Mouse (Mus musculus) embryonic stem cell, embryonic (primary cell): ENCODE measurements around the gene Nemp1.

Source experiments
- CTCF ChIA-PET, 4 experiments: fragments of 300-600 bp in 2 of 4; fragments of 350-600 bp in 2 of 4; sonication (Branson Sonifier 250); formaldehyde crosslinking; loops; one replicate each; lab custom pipeline; 2022; ENCODE audit warnings: inconsistent platforms in 2 of 4; lab: Charles Lee
- POLR2A ChIA-PET, 4 experiments: fragments of 300-600 bp in 2 of 4; fragments of 350-600 bp in 2 of 4; sonication (Branson Sonifier 250); formaldehyde crosslinking; loops; one replicate each; lab custom pipeline; 2022; ENCODE audit warnings: antibody characterized with exemption in 4 of 4, inconsistent platforms in 1 of 4; lab: Charles Lee

The Nemp1 gene

DNA sequence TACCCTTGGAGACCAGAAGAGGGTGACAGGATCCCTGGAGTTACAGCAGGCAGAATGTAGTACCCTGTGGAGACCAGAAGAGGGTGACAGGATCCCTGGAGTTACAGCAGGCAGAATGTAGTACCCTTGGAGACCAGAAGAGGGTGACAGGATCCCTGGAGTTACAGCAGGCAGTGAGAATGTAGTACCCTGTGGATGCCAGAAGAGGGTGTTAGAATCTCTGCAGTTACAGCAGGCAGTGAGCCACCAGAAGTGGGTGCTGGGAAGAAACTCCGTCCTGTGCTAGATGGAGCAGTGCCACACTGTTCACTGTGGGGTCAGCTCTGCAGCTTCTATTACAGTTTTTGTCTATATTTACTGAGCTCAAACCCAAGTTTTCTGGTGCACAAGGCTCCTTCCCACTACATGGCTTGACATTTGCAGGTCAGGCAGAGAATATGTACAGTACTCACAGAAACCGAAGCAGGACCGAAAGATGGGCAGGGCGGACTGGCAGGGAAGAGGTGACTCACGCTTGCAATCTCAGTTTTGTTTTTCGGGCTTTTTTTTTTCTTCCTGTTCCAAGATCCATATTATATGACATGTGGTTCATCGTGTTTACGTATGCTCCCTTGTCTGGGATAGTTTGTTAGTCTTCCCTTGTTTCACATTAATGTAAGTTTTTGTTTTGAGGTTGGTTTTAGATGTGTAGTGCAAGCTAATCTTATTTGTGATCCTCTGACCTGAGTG, 8.3 kb downstream of the Nemp1 start:
- ChIA-PET CTCF (interaction anchor here in 3 of 4 experiments (0.8 to 3.5 kb wide), 7 partner anchors 33 to 70 kb away, joined by 3 to 15 read pairs (median 4); partner anchors contain the start of gene Stat6 (in 2 of the 3)), POLR2A (interaction anchor here in 3 of 4 experiments (0.6 to 2.8 kb wide), 9 partner anchors 8 to 363 kb away, joined by 3 to 13 read pairs (median 6); partner anchors contain the start of gene Nemp1 (in 1 of the 3))

DNA sequence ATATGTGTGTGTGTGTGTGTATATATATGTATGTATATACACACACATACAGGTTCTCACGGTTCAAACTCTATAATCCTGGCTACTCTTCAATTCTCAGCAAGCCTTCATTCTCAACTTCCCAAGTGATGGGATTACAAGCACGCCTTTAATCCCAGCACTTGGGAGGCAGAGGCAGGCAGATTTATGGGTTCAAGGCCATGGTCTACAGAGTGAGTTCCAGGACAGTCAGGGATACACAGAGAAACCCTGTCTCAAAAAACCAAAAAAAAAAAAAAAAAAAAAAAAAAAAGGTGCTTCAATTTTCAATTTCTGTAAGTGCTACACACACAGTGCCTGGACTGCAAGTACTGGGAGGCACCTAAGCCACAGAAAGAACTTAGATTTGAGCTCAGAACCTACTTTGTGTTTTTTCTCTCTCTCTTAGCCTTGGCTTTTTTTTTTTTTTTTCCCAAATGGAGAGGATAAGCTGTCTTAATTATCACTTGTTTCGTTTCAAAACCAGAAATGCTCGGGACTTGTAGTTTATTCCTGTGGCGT, 9.2 kb downstream of the Nemp1 start:
- ChIA-PET POLR2A (interaction anchor here in 3 of 4 experiments (0.6 to 2.8 kb wide), 38 partner anchors 8 to 850 kb away, joined by 3 to 17 read pairs (median 4); partner anchors contain the start of genes Stat6 (in 3 of the 3), Nab2 (in 2 of the 3), Atp5b (in 1 of the 3) and Esyt1 (in 1 of the 3)), CTCF (interaction anchor here (0.5 to 3.5 kb wide), 33 partner anchors 10 to 686 kb away, joined by 3 to 15 read pairs (median 4); partner anchors contain the start of genes Stat6 (in 2 of the 4) and Nemp1 (in 1 of the 4))

DNA sequence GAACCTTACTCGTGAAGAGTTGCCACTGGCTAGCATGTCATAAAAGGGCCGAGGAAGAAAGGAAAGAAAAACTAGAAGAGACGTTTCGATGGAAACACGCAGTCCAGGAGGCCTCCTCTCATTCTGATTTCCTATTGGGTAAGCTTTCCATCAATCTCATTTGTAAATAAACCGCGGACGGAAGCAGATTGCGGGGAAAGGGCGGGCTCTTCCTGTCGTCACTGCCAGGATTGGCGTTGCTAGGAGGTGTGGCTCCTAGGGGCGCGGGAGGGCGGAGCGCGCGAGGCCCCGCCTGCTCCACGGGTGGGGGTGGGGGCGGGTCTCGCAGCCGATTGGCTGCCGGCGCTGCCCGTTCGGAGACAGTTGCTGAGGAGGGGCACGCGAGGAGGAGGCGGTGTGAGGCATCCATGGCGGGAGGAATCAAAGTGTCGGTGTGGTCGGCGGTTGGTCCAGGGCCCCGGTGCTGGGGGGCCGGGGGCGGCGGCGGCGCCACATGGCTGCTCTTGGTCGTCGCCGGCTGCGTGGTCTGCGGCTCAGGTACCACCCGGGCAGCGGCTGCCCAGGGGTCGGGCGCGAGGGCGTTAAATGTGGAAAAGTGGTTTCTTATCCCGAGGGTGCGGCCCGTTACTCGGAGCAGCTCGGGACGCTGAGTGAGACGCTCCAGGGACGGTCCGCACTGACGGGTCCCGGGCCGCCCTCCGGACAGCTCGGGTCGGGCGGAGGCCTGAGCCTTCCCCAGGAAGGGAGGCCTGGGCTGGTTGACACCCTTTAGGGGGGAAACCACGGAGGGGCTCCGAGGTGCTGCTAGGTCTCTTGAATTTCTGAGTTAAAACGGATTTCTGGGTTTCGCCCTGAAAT, 10.2 kb downstream of the Nemp1 start:
- CTCF ChIA-PET: interaction anchor here (0.5 to 3.5 kb wide), 41 partner anchors 9 to 688 kb away, joined by 3 to 15 read pairs (median 4); partner anchors contain the start of genes Stat6 (in 3 of the 4), Myo1a (in 1 of the 4), Nab2 (in 1 of the 4) and Nemp1 (in 1 of the 4)
- POLR2A ChIA-PET: interaction anchor here in 3 of 4 experiments (0.5 to 2.8 kb wide), 36 partner anchors 9 to 726 kb away, joined by 3 to 17 read pairs (median 4); partner anchors contain the start of genes Stat6 (in 3 of the 3), Nab2 (in 2 of the 3), Atp5b (in 1 of the 3) and Lrp1 (in 1 of the 3)

DNA sequence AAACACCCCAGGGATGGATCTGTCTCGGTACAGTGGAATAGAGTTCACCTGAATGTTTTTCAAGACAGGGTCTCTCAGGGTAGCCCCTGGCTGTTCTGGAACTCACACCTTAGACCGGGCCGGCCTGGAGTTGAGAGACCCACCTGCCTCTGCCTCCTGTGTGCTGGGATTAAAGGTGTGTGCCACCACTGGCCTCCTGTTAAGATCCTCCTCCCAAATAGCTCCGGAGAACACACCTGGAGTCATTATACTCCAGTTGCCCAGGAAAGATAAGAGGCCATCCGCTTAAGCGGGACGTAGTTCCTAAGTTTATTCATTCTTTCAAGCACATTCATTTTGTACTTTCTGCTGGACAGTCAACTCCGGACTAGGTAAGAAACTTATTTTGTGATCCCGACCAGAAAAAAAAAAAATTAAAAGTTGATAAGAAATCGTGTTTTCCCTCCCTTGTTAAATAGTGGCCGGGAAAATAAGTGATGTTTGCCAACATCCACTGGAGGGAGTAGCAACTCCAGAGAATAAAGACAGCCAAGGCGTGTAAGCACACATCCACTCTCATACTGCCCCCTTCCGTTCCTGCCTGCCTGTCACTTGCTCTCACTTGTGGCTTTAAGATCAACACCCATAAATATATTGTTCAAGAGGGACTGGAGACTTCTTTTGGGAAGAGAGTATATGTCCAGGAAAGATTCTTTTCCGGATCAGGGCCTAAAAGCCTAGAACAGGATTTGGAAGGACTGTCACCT, 11.1 kb downstream of the Nemp1 start:
- POLR2A ChIA-PET: interaction anchor here in 2 of 4 experiments (0.9 to 2.8 kb wide), 9 partner anchors 10 to 405 kb away, joined by 3 to 17 read pairs (median 8); partner anchors contain the start of genes Nab2 (in 2 of the 2) and Atp5b (in 1 of the 2)
- CTCF ChIA-PET: interaction anchor here in 3 of 4 experiments (1.0 to 3.5 kb wide), 11 partner anchors 10 to 337 kb away, joined by 3 to 15 read pairs (median 6); partner anchors contain the start of genes Stat6 (in 2 of the 3) and Nab2 (in 1 of the 3)

DNA sequence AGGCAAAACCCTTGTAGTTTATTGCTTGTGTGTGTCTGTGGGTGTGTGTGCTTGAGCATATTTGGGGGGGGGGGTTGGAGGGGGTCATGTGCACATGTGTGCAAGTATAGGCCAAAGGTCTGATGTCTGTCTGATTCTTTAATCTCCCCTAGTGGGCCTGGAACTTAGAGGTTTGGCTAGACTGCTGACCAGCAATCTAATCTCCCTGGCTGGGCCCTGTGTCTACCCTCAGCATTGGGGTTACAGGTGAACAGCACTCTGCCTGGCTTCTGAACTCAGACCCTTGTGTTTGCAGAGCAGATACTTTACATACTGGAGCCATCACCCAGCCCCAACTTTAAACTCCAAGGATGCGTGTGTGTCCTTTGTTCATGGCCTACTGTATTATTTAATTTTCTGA, 12.5 kb downstream of the Nemp1 start:
- ChIA-PET CTCF (interaction anchor here in 1 of 4 experiments (0.6 kb wide), 1 partner anchor 337 kb away, joined by 3 read pairs; the partner anchor contains the start of gene Gli1), POLR2A (no interaction called here)

DNA sequence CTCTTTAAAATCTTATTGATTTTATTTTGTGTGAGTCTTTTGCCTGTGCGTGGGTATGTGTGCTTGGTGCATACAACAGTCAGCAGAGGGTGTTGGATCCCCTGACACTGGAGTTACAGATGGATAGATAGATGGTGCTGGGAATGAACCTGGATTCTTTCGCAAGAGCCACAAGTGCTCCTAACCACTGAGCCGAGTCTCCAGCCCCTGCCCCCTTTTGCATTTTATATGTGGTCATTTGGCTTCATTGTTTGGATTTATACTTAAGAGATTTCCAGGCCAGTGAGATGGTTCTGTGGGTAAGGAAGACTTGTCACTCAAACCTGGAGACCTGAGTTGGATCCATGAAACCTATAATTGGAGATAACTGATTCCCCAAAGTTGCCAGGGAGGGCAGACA, 13.2 kb downstream of the Nemp1 start:
- ChIA-PET CTCF (interaction anchor here in 1 of 4 experiments (0.6 kb wide), 1 partner anchor 338 kb away, joined by 3 read pairs; the partner anchor contains the start of gene Gli1), POLR2A (no interaction called here)

DNA sequence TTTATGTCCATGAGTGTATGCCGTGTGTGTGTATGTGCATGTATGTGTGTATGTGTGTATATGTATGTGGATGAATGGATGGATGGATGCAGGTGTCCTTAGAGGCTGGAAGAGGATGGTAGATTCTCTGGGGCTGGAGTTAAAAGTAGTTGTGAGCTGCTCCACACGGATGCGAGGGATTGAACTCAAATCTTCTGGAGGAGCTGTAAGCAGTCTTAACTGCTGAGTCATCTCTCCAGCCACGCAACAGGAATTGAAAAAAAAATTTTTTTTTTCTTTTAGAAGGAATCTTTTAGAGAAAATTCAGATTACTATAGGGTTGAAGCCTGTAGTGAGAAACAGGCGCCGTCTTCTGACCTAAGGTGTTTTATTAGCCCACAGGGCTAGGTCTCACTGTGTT, 16.2 kb downstream of the Nemp1 start:
- POLR2A ChIA-PET: interaction anchor here in 1 of 4 experiments (1.0 to 1.3 kb wide), 4 partner anchors 11 to 353 kb away, joined by 3 to 4 read pairs (median 4); partner anchors contain the start of gene Nab2
- CTCF ChIA-PET: interaction anchor here in 3 of 4 experiments (0.6 to 1.0 kb wide), 3 partner anchors 8 to 56 kb away, joined by 3 to 4 read pairs (median 3); no protein-coding TSS in a partner anchor

DNA sequence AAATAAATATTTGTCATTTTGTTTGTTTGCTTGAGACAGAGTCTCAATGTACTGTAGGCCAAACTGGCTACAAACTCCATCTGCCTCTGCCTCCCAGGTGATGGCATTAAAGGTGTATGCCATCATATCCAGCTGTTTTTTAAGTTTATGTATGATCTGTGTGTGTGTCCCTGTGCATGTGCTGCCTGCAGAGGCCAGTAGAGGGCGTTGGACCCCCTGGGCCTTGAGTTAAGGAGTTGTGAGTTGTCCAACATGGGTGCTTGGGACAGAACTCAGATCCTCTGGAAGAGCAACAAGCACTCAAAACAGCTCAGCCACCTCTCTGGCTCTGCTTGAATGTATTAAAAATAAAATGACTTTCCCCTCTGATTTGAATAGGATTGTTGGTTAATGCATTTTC, 24.4 kb downstream of the Nemp1 start:
- CTCF ChIA-PET: interaction anchor here in 3 of 4 experiments (0.5 to 3.9 kb wide), 16 partner anchors 8 to 318 kb away, joined by 3 to 21 read pairs (median 3); partner anchors contain the start of gene Myo1a (in 2 of the 3)
- POLR2A ChIA-PET: interaction anchor here in 2 of 4 experiments (1.1 to 3.9 kb wide), 3 partner anchors 11 to 39 kb away, joined by 3 to 11 read pairs (median 4); no protein-coding TSS in a partner anchor

DNA sequence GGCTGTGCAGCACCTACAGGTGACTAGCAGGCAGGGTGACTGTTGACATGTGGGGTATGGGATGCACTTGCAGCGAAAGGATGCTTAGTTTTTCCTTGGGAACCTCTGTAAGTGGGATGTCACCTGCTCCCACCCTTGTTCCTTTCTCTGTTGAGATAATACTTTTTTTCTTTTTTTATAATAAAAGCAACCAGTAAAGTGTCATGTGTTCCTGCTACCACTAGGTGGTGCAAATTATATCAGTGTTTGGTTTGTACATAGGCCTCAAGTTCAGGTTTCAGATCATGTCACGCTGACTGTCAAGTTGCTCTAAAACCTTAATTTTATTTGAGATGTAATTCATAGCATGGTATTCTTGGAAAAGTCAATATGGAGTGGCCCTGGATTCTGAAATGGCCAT, 27.9 kb downstream of the Nemp1 start:
- CTCF ChIA-PET: interaction anchor here in 1 of 4 experiments (2.3 kb wide), 1 partner anchor 40 kb away, joined by 10 read pairs; no protein-coding TSS in a partner anchor
- POLR2A ChIA-PET: no interaction called here

DNA sequence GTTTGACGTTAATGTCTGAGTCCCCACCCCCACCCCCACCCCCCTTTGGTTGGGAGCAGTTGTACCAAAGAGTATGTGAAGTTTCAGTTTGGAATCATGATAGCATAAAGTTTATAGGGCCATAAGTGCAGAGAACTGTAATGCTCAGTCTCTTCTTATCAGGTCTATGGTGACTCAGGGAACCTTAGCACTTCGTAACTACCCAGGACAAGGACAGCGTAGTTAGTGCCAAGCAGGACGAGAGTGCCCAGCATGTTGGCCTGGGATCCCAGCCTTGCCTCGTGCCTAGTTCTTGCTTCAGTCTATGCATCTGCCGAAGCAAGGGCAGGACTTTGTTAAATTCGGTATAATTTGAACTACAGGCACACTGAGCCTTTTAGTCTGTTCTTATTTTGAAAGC, 29.1 kb downstream of the Nemp1 start:
- ChIA-PET POLR2A (interaction anchor here in 1 of 4 experiments (1.5 kb wide), 1 partner anchor 29 kb away, joined by 4 read pairs; the partner anchor contains the start of gene Tac2), CTCF (interaction anchor here in 1 of 4 experiments (0.7 kb wide), 1 partner anchor 9 kb away, joined by 3 read pairs; the partner anchor contains the start of gene Myo1a)

DNA sequence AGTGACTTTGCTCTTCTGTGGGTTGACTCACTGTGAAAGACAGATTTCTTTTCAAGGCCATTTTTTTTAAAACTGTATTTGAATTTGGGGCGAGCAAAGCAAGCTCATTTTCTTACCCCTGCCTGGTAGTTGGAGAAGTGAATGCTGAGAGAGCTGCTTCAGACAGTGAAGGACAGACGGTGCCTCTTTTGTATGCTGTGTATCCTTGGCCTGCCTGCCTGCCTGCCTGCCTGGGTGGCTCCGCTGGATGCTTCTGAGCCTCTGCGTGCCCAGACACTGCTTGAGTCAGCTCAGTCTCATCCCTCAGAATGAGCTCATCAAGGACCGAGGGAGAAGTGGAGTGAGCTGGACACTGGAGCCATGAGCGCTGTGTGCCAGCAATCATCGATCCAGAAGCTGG, 32.3 kb downstream of the Nemp1 start:
- ChIA-PET POLR2A (interaction anchor here in 2 of 4 experiments (0.6 to 2.8 kb wide), 9 partner anchors 8 to 217 kb away, joined by 3 to 10 read pairs (median 3); partner anchors contain the start of gene Nab2 (in 1 of the 2)), CTCF (interaction anchor here in 1 of 4 experiments (0.6 kb wide), 1 partner anchor 239 kb away, joined by 3 read pairs; no protein-coding TSS in a partner anchor)

DNA sequence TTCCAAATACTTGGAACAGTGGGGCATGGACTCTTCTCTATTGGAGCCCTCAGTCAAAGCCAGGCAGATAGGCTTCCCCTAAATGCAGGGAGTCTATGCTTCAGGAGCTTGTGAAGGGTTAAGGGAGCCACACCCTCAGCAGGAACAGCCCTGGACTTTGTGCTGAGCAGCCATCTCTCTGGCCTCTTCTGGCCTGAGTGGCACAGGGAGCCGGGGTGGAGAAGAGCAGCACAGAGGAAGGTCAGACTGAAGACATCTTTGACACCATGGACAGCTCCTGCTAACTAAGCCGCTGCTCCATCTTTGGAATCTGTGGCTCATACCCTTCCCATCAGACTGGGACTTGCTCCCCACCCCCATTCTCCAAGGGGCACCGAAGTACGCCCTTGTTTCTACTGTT, 36.6 kb downstream of the Nemp1 start:
- POLR2A ChIA-PET: interaction anchor here in 3 of 4 experiments (0.6 to 1.7 kb wide), 11 partner anchors 13 to 726 kb away, joined by 3 to 7 read pairs (median 3); partner anchors contain the start of gene Naca (in 1 of the 3)
- CTCF ChIA-PET: interaction anchor here in 3 of 4 experiments (0.6 to 3.6 kb wide), 9 partner anchors 11 to 305 kb away, joined by 3 to 21 read pairs (median 4); partner anchors contain the start of gene Stat6 (in 1 of the 3)

DNA sequence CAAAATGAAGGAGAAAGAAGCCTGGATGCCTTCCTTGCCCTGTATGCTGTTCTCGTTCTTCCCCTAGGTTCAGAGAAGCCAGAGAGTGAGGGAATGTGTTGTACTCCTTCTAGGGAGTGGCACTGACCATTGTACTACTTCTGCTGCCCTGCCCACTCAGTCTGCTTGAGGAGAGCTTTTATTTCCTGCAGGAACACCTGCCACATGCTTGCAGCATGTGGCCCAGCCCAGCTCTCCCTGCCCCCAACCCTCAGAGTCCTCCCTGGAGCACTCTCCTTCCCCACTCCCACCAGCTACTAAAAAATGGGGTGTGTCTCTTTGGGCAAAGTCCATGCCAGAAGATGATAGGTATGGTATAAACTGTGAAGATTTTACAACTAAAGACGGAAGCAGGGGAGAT, 37.6 kb downstream of the Nemp1 start:
- POLR2A ChIA-PET: interaction anchor here in 2 of 4 experiments (0.7 to 2.2 kb wide), 12 partner anchors 11 to 331 kb away, joined by 3 to 11 read pairs (median 3); partner anchors contain the start of genes Naca (in 2 of the 2) and Tac2 (in 1 of the 2)
- CTCF ChIA-PET: interaction anchor here (0.6 to 3.6 kb wide), 22 partner anchors 11 to 83 kb away, joined by 3 to 21 read pairs (median 4); partner anchors contain the start of genes Gpr182 (in 1 of the 4), Lrp1 (in 1 of the 4), Nab2 (in 1 of the 4) and Stat6 (in 1 of the 4)

DNA sequence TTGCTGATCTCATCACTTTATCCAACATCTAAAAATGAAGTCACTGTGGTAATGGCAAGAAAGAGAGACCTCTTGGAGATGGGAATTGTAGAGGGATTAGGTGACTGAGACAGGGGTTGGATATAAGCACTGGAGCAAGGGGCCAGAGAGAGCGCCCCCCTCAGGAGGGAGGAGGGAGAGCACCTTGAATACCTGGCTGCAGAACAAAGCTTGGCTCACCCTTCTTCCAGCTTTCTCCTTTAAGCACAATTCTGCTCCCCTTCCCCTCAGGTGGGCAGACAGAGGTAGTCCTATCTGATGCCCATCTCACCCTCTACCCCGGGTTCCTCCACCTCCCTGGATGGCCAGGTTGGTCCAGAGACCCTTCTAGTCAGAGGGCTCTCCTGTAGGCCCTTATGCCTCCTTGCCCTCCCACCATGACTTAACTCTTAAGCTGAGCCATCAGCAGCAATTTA, 38.1 kb downstream of the Nemp1 start, which contains the start of gene Myo1a:
Gene Myo1a, plus strand, starts transcription at position 405 of the 455 bp plus-strand sequence.
- ChIA-PET CTCF (interaction anchor here (0.6 to 3.6 kb wide), 30 partner anchors 9 to 280 kb away, joined by 3 to 21 read pairs (median 4); partner anchors contain the start of genes Gpr182 (in 1 of the 4), Nab2 (in 1 of the 4) and Stat6 (in 1 of the 4)), POLR2A (interaction anchor here in 2 of 4 experiments (0.5 to 2.2 kb wide), 13 partner anchors 10 to 1046 kb away, joined by 3 to 11 read pairs (median 3); partner anchors contain the start of genes Nab2 (in 1 of the 2), Naca (in 1 of the 2) and Tac2 (in 1 of the 2))

DNA sequence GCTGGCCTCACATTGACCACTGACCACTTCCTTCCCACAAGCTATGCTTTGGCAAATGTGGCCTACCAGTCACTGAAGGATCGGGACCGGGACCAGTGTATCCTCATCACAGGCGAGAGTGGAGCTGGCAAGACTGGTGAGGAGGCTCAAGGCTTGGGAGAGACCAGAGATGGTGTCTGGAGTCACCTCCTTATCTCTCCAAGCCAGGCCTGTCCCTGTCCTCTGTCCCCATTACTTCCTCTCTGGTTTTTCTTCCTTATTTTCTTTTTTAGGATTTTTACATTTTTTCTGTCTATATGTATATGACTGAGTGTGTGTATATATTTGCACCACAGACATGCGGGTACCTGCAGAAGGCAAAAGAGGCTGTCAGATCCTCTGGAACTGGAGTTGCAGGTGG, 39.1 kb downstream of the Nemp1 start:
- POLR2A ChIA-PET: interaction anchor here in 1 of 4 experiments (0.8 to 3.3 kb wide), 6 partner anchors 9 to 38 kb away, joined by 3 to 11 read pairs (median 5); partner anchors contain the start of genes Nab2 and Tac2
- CTCF ChIA-PET: interaction anchor here in 2 of 4 experiments (0.5 to 1.2 kb wide), 5 partner anchors 23 to 62 kb away, joined by 3 to 6 read pairs (median 4); no protein-coding TSS in a partner anchor
